Mouse (Mus musculus) left cerebral cortex, postnatal 10 days (tissue): ENCODE results near the gene Prnp. TPM values are rescaled to one million over a fixed set of nuclear protein-coding genes. Genes with fewer than 3 reads are reported as not detected.
A peak's percentile ranks its signal among the peaks of the same experiment; 100 is the strongest.

Source experiments
- DNase-seq, 2 experiments: peaks; one replicate each; pipeline ENCODE4 v3.0.0; 2021 to 2022; ENCODE audit warnings: low spot score in 2 of 2, mixed read lengths in 1 of 2; ENCODE audit errors: extremely low spot score in 1 of 2
- intact Hi-C: fragments of 180-260 bp; cut with DNase I; formaldehyde crosslinking; loops from one replicate; pipeline ENCODE4 v1.15.1; 2025
- total RNA-seq, 2 experiments: library from RNA; stranded (reverse); gene quantifications; 2 replicates each; pipeline ENCODE4 v1.2.3; 2021

The Prnp gene
- total RNA-seq, 2 experiments from 2014 or later = 384 to 392 TPM

DNA sequence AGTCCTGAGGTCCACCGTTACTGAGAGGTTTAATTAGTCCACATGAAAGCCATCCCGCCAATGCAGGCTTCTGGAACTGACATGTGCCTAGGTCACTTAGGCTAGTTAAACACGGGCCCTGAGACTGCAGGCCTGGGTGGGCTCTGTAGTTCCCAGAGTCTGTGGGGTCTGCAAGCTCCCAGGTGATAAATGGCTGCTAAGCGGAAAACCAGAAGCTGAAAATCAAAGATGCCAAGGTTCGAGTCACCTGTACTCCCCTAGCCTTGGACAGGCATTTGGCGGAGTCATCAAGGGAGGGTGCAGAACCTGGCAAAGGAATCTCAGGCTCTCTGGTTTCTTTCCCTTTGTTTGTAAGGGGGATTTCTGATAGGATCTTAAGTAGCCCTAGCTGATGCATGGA is 31.8 kb downstream of the Prnp start:
- intact Hi-C loops = no loop called here
- DNase-seq = peak in 1 of 2 experiments; percentile 7

DNA sequence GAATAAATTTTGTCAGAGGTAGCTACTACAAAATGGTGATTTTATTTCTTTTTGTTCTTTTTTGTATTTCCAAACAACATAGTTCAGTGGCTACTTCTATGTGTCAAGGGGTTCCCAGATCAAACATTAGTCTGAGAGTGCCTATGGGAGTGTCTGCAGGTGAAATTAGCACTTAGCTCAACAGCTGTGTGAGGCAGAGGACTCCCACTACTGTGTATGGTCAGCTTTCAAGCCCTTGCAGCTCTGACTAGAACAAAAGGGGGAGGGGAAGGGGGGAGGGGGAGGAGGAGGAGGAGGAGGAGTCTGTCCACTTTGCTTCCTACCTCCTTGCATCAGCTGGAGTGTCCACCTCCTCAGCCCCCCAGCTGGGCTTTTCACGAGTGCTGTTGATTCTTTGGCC is 34.6 kb downstream of the Prnp start:
- DNase-seq = peak in 1 of 2 experiments; percentile 7

DNA sequence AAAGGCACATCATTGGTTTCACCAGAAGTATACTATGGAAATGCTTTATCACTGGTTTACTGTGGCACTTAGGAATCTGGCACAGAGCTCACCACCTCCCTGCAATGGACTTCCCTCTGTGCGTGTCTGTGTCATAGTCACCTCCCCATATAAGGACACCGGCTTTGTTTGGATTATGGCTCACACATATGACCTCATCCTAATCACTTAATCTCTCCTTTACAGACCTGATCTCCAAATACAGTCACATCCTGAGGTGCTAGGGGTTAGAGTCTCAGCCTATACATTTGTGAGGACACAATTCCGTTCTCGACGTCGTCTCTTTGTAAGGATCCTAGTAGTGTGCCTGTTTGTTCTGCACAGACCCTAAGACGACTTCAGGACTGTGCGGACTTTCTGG is 35.5 kb downstream of the Prnp start:
- DNase-seq = peak; percentile 0 to 3
- intact Hi-C loops = no loop called here

More for the DNA sequence above, 34.6 kb downstream of the Prnp start:
- intact Hi-C loops = no loop called here

GRCm38 (mm10) chr2:131945765-131946164 is 36.0 kb downstream of the Prnp start:
- intact Hi-C loops = no loop called here
- peak in 1 of 2 experiments; percentile 8 for DNase-seq

DNA sequence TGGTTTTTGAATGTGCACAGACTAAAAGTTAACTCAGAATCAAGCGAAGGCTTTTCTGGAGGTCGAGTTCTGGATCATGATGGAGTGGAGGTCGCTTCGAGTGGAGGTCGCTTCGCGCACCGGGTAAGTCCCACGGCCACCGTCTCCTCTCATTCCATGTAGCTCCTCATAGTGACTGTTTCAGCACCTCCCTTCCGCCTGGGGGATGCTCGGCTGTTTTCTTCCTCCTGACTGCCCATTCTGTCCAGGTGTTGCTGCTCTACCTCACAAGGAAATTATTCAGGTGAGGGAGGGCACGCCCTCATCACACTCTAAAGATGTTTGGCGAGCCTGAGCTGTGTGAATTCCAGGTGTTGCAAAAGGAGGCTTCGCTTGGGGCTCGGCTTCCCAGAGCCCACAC is 36.6 kb downstream of the Prnp start:
- intact Hi-C loops = no loop called here
- DNase-seq = peak; percentile 0 to 12

- intact Hi-C loops = no loop called here
- DNase-seq = peak; percentile 0 to 6
These were observed 38.4 kb downstream of the Prnp start for GRCm38 (mm10) chr2:131948156-131948555.

DNA sequence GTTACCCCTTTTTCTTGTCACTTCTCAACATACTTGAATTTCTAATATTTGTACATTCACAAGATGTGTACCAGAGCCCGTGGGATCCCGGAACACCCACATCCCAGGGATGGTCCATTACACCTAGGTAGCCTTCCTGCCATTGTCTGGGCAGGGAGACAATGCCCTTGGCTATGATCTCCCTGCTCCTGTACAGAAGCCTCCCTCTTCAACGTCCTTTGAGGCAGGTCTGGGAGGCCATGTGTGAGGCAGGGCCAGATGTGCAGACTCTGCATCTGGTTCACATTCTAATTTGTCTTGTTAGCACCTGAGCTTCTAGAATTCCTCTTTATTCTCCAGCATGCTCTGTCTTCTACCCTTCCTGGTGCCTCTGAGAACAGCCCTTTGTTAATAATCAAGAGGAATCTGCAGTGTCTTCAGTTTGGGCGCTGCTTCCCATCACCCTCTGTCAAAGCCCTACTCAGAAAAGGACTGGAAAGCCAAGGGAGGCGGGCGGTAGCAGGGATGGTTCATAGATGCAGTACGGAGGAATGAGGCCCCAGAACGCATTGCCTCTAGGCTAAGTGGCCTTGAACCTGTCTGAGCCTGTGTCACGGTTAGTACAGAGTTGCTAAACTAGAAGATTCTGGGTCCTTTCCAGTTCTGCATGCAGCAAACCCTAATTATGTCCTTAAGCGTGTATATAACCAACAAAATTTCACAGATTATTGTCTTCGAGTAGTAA is 39.4 kb downstream of the Prnp start:
- DNase-seq = peak; percentile 0 to 14
- intact Hi-C loops = loop anchor here (1.0 kb wide), 1 partner anchor 128 kb away; no protein-coding TSS in a partner anchor

GRCm38 (mm10) chr2:131949767-131950597 is 40.3 kb downstream of the Prnp start:
- DNase-seq = peak; percentile 63 to 69
- intact Hi-C loops = loop anchor here (1.0 kb wide), 1 partner anchor 129 kb away; no protein-coding TSS in a partner anchor

DNA sequence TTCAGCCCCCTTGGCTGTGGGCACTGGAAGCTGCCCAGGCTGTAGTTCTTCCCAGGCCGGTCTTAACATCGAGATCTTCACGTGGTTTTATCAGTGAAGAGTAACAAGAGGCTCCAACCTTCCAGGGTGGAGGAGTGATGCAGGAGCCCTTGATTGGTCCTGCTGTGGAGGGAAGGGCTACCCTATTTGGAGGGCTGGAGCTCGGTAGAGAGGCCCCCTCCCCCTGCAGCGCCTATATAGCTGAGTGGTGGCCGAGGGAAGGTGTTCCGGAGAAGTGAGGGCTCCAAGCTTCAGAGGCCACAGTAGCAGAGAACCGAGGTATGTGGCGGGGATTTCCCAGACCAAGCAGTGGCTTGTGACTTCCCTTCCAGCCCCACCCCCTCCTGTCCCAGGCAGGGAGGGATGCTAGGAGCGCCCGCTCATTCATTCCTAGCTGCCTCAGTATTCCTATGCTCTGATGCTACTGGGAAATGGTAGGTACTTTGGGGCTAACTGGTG is 40.9 kb downstream of the Prnp start, which contains the start of gene Prnd:
Prnd (plus strand) TSS at position 264 of the 498 bp plus-strand sequence.
- intact Hi-C loops = no loop called here
- DNase-seq = peak in 1 of 2 experiments; percentile 63

DNA sequence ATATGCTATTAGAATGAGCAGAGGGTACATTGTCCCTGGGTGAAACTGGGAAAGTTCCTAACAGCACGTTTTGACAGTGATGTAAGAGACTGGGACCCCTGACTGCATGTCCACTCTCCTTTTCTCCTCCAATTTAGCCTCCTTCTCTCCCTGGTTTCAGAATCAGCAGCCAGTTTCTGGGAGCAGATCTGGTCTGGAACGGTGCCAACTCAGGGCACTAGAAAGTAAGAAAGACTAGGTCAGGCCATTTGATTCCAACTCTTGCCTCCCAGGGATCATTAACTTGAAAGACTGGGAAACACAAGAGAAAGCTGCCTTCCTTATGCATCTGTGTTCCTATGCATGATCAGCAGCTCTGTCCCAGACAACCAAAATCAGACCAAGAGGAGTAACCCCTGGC is 42.7 kb downstream of the Prnp start:
- DNase-seq = peak; percentile 1 to 37
- intact Hi-C loops = no loop called here

DNA sequence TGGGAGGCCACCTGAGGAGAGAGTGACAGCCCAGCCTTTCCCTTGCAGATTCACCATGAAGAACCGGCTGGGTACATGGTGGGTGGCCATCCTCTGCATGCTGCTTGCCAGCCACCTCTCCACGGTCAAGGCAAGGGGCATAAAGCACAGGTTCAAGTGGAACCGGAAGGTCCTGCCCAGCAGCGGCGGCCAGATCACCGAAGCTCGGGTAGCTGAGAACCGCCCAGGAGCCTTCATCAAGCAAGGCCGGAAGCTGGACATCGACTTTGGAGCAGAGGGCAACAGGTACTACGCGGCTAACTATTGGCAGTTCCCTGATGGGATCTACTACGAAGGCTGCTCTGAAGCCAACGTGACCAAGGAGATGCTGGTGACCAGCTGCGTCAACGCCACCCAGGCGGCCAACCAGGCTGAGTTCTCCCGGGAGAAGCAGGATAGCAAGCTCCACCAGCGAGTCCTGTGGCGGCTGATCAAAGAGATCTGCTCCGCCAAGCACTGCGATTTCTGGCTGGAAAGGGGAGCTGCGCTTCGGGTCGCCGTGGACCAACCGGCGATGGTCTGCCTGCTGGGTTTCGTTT is 43.3 kb downstream of the Prnp start:
- intact Hi-C loops = no loop called here
- DNase-seq = peak in 1 of 2 experiments; percentile 44

- peak in 1 of 2 experiments; percentile 5 for DNase-seq
These were observed 44.0 kb downstream of the Prnp start for GRCm38 (mm10) chr2:131953711-131954110.

DNA sequence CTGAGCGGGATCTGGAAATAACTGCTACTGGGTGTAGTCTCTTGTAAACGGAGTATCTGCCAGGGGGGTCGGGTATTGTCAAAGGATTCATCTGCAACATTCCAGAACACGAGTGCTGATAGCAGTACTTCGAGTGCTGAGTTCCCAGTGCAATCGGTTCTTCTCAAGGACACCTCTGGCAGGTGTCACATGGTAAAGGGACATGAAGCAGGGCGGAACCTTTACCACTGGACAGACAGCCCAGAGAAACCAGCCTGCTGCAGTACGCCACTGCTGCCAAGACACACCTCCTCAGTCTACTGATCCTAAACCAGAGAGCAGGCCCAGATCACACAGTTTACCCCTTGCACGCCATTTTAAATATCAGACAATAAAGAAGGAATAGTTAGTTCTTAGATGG is 45.1 kb downstream of the Prnp start:
- DNase-seq = peak in 1 of 2 experiments; percentile 10
- intact Hi-C loops = loop anchor here (5.0 kb wide), 1 partner anchor 403 kb away; no protein-coding TSS in a partner anchor

More at GRCm38 (mm10) chr2:131953711-131954110, 44.0 kb downstream of the Prnp start:
- intact Hi-C loops = no loop called here

GRCm38 (mm10) chr2:131955264-131955663 is 45.5 kb downstream of the Prnp start:
- peak in 1 of 2 experiments; percentile 51 for DNase-seq
- intact Hi-C loops = loop anchor here (5.0 kb wide), 1 partner anchor 403 kb away; no protein-coding TSS in a partner anchor

DNA sequence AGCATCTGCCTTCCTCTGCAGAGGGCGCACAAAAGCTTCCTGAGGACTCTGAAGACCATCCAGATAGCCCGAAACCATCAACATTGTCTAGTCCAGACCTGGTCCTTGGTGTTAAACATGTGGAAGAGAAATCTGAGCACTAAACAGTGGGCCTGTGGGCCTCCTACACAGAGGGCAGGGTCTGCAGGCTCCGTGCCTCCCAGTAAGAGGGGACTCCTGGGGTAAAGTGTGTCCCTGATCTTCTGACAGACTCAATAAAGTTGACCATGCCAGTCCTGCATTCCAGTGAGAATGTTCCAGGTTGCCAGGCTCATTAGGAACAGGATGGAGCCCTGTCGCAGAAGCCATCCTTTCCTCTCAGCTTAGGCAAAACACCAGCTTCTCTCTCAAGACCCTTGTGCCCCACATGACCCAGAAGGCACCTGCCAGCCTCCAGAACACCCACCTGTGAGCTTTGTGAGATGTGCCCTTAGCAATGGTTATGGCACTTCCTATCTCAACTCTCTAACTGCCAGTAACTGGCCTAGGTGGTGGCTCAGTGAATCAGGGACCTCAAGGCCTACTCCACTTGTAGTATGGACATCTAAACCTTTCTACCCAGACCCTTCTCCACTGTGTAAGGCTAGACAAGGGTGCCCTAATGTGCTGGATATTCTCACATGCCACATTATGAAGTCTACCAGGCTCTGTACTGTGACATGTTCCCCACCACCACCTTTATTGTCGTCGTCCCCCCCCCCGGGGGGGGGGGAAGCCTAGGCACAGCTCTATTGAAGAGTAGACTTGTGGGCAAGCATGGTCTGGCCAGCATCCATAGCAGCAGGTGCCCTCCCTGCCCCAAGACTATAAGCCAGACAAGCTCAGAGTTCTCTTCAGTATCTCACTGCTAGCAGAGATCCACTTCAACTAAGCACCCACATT is 46.9 kb downstream of the Prnp start:
- intact Hi-C loops = loop anchor here (5.0 kb wide), 1 partner anchor 404 kb away; no protein-coding TSS in a partner anchor
- peak in 1 of 2 experiments; percentile 8 for DNase-seq

GRCm38 (mm10) chr2:131957731-131958222 is 48.0 kb downstream of the Prnp start:
- intact Hi-C loops = loop anchor here (5.0 kb wide), 1 partner anchor 405 kb away; no protein-coding TSS in a partner anchor
- DNase-seq = peak in 1 of 2 experiments; percentile 59

GRCm38 (mm10) chr2:131961671-131962070 is 51.9 kb downstream of the Prnp start:
- DNase-seq = peak in 1 of 2 experiments; percentile 4
- intact Hi-C loops = no loop called here

DNA sequence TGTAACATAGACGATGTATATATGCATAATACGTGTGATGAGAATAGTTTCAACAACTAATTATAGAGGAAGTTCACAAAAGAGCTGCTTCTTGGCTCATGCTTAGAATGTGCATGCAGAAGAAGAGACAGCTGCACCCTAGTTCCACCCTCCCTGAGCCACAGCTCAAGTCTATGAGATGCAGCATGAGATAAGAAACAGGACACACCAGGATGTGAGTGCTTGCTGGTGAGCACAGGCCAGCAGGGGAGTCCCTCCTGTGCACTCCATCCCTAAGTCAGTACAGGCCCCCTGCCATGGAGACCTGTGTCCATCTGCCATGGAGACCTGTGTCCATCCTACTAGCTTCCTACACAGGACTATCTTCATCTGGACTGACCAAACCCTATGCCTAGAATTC is 60.9 kb downstream of the Prnp start:
- DNase-seq = no peak
- intact Hi-C loops = no loop called here
